Mouse (Mus musculus): ENCODE data around the gene Mdfi.

DNA sequence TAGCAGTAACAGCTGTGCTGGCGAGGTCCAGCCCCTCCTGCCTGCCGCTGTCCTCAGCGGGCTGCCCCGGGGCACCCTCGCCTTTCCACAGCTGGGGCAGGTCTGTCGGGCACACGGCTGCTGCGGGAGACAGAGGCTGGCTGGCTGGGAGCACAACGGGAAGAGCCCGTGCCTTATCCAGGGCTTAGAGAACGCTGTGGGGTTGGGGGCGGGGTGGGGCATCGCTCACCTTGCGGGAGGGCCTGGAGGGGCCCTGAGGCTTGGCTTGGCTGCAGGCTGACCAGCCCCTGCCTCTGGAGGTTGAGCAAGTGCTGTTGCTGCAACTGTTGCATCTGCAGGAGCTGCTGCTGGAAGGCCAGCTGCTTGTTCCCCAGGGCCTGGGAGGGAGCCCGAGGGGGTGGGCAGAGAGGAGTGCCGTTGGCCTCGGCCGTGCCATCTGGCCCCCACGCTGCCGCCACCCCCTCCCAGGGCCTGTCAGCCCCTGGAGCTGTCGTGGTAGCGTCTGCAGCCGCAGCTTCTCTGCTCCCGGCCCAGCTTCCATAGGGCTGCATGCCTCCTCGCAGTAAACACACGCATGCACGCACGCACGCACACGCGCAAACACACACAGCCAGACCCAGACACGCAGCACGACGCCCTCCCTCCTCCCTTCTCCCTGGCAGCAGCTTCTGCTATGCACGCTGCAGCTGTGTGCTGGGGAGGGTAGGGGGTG, 44.0 kb upstream of the Mdfi start:
- TF ChIP-seq CTCF (IDR thresholded peaks at IDR 0.05; ENCODE audit: insufficient read depth, low read length) = no peak
- TF ChIP-seq POLR2A (IDR thresholded peaks at IDR 0.05; ENCODE audit: borderline replicate concordance, extremely low read depth, low read depth, low read length) = no peak

Data from lung, adult 2 months (tissue).